Mouse (Mus musculus) c-Kit-positive CD71-positive TER-119-negative erythroid progenitor cells, embryonic 14.5 days (primary cell): ENCODE results near the gene Sbk1.

Source experiments
- DNase-seq: peaks from one replicate; pipeline ENCODE4 v3.0.0-alpha.2; 2013; ENCODE audit warnings: low read depth

The Sbk1 gene

GRCm38 (mm10) chr7:126338906-126339305 lies 66.5 kb downstream of the Sbk1 start:
- DNase-seq: no peak

DNA sequence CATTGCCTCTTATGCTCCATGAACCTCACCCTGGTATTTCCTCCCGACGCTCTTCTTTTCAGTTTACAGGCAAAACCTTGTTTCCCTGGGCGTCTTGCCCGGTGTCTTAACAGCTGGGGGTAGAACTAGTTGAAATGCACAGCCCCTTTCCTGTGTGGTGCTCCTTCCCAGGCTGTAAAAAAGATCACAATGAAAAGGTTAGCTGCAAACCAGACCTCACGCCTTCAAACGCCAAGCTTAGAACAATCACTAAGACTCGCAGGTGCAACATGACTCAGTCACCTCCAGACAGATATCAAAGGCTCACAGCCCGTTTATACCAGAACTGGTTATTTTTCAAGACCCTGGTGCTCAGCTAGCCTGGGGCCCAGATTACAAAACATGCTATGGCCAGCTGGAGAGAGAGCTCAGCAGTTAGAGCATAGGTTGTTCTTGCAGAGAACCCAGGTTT lies 67.1 kb downstream of the Sbk1 start:
- DNase-seq: no peak

DNA sequence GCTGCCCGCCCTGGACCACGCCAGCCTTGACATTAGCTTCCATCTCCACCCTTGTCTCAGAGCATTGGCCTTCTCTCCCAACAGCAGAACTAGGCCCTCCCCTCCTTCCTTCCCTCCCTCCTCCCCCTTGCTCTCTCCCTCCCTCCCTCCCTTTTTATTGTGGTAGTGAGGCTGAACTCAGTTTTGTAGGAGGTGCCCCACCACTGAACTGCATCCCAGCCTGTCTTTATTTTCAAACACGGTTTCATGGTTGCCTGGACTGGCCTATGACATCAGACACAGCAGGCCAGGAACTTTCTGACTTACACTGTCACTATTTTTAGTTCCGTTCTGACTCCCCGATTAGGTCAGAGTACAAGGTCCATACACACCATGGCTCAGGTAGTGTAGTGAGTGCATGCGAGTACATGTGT lies 67.8 kb downstream of the Sbk1 start:
- DNase-seq: no peak

DNA sequence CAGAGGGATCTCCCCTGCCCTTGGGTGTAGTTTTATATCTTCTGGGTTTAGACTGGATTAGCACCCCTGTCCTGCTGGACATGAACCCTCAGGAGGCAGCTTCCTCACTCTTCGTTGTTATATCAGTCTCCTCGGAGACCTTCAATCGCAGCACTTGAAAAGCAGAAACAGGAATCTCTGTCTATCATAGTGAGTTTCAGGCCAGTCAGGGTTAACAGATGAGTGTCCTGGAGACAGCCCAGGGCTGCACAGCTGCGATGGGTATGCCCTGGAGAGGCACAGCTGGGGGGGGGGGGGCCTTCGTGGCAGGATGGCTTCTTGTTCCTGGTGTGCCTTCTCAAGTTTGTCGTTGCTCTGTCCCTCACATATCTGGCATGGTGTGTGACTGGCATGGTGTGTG lies 68.5 kb downstream of the Sbk1 start:
- DNase-seq: no peak
